Mouse (Mus musculus): Measurements from ENCODE around the gene Ppp1r13b.
"Not testable (repeated sequence)": the region's sequence is repeated elsewhere in the genome, so short reads cannot be mapped to it uniquely, and the experiment has no call there.

The Ppp1r13b gene

GRCm38 (mm10) chr12:111907970-111908681 is at the start of gene Ppp1r13b:
Ppp1r13b (minus strand) TSS chr12:111908110.
- DNase-seq (ENCODE audit: low read depth, low spot score): peak; percentile 85

GRCm38 (mm10) chr12:111956173-111956572 is 48.3 kb upstream of the Ppp1r13b start:
- DNase-seq (ENCODE audit: low read depth, low spot score): no peak

DNA sequence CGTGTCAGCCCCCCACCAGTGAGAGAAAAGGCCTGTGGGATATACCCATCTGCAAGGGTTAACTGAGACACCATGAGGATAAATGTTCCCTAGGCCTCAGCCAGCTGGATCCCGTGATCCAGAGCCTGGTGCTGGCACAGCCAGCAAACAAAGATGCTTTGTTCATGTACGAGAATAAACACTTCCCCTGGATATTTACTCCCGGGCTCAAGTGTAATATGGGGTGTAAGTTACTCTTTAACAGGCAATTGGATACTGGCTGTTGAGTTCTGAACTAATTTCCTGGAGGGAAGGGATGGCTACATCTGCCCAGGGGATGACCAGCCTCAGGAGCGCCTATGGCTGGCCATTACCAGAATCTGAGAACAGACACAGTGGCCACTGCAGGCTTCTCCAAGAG is 43.8 kb upstream of the Ppp1r13b start:
- no peak for DNase-seq (ENCODE audit: low read depth, low spot score)

DNA sequence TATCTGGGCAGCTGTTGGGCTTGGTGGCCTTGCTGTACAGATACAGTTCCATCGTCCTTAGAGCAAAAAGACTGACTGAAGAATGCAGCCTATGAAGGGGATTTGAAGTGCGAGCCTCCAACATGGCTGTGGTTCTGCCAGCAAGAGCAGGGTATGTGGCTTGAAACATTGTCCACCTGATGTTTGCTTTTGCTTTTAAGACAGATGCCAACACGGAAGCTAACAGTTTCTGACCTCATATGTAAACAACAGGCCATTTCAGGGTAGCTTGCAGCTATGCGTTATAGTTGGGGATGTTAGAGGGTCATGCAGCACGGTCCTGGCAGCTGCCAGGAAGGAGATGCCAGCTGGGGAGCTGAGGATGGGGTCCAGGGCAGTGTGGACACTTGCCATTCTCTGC is 42.6 kb upstream of the Ppp1r13b start:
- DNase-seq (ENCODE audit: low read depth, low spot score): no peak

- DNase-seq (ENCODE audit: low read depth, low spot score): no peak
Observed at GRCm38 (mm10) chr12:111946716-111947115, 38.8 kb upstream of the Ppp1r13b start.

- DNase-seq (ENCODE audit: low read depth, low spot score): not testable (repeated sequence)
Observed at GRCm38 (mm10) chr12:111945765-111946655, 38.1 kb upstream of the Ppp1r13b start.

DNA sequence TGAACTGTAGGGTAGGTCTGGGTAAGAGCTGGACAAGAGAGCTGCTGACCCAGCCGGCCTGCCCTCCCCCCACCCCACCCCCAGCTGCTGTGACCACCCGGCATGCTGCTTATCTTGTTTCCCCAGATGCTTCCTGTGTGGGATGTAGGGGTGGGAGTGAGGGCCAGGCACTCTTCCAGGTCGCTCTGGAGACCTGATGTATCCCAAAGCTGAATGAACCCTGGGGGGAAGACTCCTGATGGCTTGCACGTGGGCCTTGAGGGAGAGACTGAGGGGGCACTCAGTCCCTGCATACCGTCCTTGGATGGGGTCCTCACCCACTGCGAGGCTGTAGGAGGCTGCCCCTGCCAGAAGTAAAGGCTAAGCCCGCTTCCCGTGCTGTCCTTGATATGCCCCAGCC is 37.2 kb upstream of the Ppp1r13b start:
- no peak for DNase-seq (ENCODE audit: low read depth, low spot score)

- DNase-seq (ENCODE audit: low read depth, low spot score): not testable (repeated sequence)
Observed at GRCm38 (mm10) chr12:111944065-111944987, 36.4 kb upstream of the Ppp1r13b start.

DNA sequence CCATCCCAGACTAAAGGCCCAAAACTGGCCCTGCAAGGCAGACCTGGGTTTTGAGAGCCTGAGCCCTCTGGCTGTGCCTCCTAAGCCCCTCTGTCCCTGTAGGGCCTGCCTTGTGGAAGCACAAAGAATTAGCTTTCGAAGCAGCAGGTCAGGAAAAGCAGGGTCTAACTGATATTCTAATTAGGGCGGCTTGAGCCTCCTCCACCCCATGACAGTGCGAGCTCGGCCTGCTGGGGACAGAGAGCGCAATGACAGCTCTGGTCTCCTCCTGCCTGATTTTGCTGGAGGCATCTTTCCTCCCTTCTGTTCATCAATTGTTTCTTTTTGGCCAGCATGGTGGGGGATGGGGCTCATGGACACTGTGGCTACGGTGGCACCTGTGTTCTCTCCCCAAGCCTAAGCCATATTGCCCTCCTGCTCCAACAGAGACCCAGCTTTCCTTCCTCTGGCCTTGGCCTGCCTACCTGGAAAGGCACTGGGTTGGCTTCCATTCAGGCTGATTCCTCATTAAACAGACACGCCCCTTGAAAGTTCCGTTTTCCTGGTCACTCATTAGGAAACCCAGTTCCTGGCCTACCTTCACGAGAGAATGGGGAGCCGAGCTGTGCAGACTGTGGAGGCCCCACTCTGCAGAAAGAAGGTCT is 35.6 kb upstream of the Ppp1r13b start:
- no peak for DNase-seq (ENCODE audit: low read depth, low spot score)

GRCm38 (mm10) chr12:111938623-111939177 is 30.8 kb upstream of the Ppp1r13b start:
- no peak for DNase-seq (ENCODE audit: low read depth, low spot score)

GRCm38 (mm10) chr12:111936706-111937550 is 29.0 kb upstream of the Ppp1r13b start:
- DNase-seq (ENCODE audit: low read depth, low spot score): no peak

- DNase-seq (ENCODE audit: low read depth, low spot score): no peak
Observed at GRCm38 (mm10) chr12:111933971-111934370, 26.1 kb upstream of the Ppp1r13b start.

- DNase-seq (ENCODE audit: low read depth, low spot score): no peak
Observed at GRCm38 (mm10) chr12:111933032-111933704, 25.3 kb upstream of the Ppp1r13b start.

- no peak for DNase-seq (ENCODE audit: low read depth, low spot score)
Observed at GRCm38 (mm10) chr12:111932513-111932912, 24.6 kb upstream of the Ppp1r13b start.

DNA sequence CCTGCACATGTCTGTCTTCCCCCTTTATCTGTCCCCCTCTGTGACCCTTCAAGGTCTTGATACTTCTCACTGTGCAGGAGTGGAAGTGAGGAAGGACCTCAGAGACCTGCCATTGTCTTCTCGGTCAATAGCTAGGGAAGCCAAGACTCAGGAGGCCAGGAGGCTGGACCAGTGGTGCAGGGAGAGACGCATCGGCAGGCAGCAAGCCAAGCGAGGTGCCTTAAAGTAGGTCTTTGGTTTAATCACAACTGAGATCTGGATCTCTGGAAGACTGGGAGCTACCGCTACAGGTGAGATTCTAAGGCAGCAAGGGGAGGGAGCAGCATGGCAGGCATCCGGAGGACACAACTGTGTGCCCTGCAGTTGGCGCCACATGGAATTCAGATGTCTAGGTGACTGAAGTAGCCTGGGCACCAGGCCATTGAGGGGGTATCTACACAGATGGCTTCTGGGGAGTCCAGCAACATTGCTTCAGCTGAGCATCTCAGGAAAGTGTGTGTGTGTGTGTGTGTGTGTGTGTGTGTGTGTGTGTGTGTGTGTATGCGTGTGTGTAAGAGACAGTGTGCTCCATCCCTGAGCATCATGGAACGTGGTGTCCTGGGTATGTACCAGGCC is 23.6 kb upstream of the Ppp1r13b start:
- no peak for DNase-seq (ENCODE audit: low read depth, low spot score)

DNA sequence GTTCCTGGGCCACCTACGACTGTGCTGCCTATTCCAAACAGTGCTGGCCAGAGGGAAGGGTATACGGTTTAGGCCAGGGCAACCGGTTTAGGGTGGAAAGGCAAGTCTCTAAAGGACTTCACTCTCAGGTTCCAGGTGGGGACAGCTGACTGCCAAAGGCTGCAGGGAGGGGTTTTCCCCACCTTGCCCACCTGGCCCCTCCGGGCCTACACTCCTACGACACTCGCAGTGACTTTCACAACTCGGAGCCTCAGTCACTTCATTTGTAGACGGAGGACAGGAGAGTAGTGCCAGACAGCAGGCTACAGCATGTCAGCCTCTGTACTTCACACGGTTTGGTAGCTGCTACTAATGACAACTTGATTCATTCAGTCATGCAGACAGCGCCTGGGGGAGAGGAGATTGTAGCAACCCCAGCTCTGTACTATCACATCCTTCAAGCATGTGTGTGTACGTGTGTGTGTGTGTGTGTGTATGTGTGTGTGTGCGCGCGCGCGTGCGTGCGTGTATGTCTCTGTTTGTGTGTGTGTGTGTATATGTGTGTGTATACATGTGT is 20.6 kb upstream of the Ppp1r13b start:
- DNase-seq (ENCODE audit: low read depth, low spot score): no peak

GRCm38 (mm10) chr12:111927338-111927737 is 19.4 kb upstream of the Ppp1r13b start:
- DNase-seq (ENCODE audit: low read depth, low spot score): no peak

DNA sequence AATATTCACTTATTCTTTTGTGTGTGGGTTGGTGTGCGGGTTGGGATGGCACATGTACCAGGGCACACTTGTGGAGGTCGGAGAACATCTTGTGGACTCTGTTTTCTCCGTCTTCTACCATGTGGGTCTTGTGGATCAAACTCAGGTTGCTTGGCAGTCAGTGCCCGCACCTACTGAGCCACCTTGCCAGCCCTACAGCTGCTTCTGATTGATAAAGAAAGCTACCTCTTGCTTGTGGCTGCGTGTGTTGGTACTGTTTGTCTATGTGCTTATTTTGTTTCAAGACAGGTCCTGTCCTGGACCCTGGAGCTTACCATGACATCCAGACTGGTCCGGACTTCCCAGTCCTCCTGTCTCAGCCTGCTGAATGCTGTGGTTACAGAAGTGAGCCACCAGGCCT is 15.2 kb upstream of the Ppp1r13b start:
- DNase-seq (ENCODE audit: low read depth, low spot score): no peak

- DNase-seq (ENCODE audit: low read depth, low spot score): no peak
Observed at GRCm38 (mm10) chr12:111920046-111920445, 12.1 kb upstream of the Ppp1r13b start.

All from c-Kit-negative CD71-positive TER-119-positive erythroid progenitor cells, embryonic 14.5 days (primary cell).